Mouse (Mus musculus) neural tube, embryonic 15.5 days (tissue): Measurements from ENCODE around the gene Nsun4. TPM values are rescaled to one million over a fixed set of nuclear protein-coding genes. Genes with fewer than 3 reads are reported as not detected.
A peak's percentile ranks its signal among the peaks of the same experiment; 100 is the strongest.

ENCODE experiments used
- ATAC-seq: fragments of 200-750 bp; cut with Nextera tagmentation; 2 replicates; pipeline ENCODE4 v1.8.0; 2017; ENCODE audit warnings: mild to moderate bottlenecking, moderate TSS enrichment, moderate library complexity; ENCODE audit not compliant: low FRiP score
- H3K27ac ChIP-seq: fragments of 300-500 bp; sonication (generic); replicated peaks from 2 replicates; pipeline ENCODE4 v1.5.1; 2015; ENCODE audit warnings: mild to moderate bottlenecking, inconsistent platforms
- H3K27me3 ChIP-seq: fragments of 300-500 bp; sonication (generic); replicated peaks from 2 replicates; pipeline ENCODE4 v1.6.1; 2015; ENCODE audit warnings: inconsistent platforms
- H3K36me3 ChIP-seq: fragments of 300-500 bp; sonication (generic); 2 replicates; pipeline ENCODE4 v1.6.1; 2015; ENCODE audit warnings: inconsistent platforms
- H3K4me1 ChIP-seq: fragments of 300-500 bp; sonication (generic); 2 replicates; pipeline ENCODE4 v1.6.1; 2015; ENCODE audit warnings: inconsistent platforms
- H3K4me2 ChIP-seq: fragments of 300-500 bp; sonication (generic); 2 replicates; pipeline ENCODE4 v1.6.1; 2015; ENCODE audit warnings: inconsistent platforms, mild to moderate bottlenecking, moderate library complexity
- H3K4me3 ChIP-seq: fragments of 300-500 bp; sonication (generic); replicated peaks from 2 replicates; pipeline ENCODE4 v1.5.1; 2015; ENCODE audit warnings: mild to moderate bottlenecking, inconsistent platforms
- H3K9ac ChIP-seq: fragments of 300-500 bp; sonication (generic); replicated peaks from 2 replicates; pipeline ENCODE4 v1.6.1; 2015; ENCODE audit warnings: mild to moderate bottlenecking, inconsistent platforms
- H3K9me3 ChIP-seq: fragments of 300-500 bp; sonication (generic); replicated peaks from 2 replicates; pipeline ENCODE4 v1.6.1; 2016; ENCODE audit warnings: inconsistent platforms
- WGBS: fragments of 180-500 bp; shearing (Covaris S2); methylation state at CpG from one replicate; pipeline ENCODE4 v1.1.7; 2015; ENCODE audit warnings: mixed read lengths; 5-methylcytosine and 5-hydroxymethylcytosine counted together
- polyA plus RNA-seq: library from polyadenylated mRNA; unstranded; fragments of >200 nt; fragmentation: Nextera tagmentation; extraction: Ambion mirVana; gene quantifications from 2 replicates; pipeline ENCODE4 v1.2.1, GENCODE M21; 2015

The Nsun4 gene
- polyA plus RNA-seq, 1 experiment from 2014 or later: 13.5 TPM

GRCm38 (mm10) chr4:116000671-116001070 lies 53.0 kb downstream of the Nsun4 start:
- Histone ChIP-seq H3K36me3 (no peaks in the 10 kb centered on the region), H3K4me1 (no peaks in the 10 kb centered on the region), H3K27me3 (peaks cover 23% of the 10 kb centered on the region; the same call in 1 of the 2 replicates), H3K9ac (no peak overlapping the region), H3K4me3 (no peak overlapping the region), H3K27ac (no peak overlapping the region), H3K4me2 (no peak overlapping the region), H3K9me3 (no peaks in the 10 kb centered on the region)
- 60% methylated on average over 6 of the region's 6 CpGs for WGBS
- no peak for ATAC-seq

- Histone ChIP-seq H3K27me3 (peaks cover 3% of the 10 kb centered on the region; the same call in 1 of the 2 replicates), H3K9me3 (no peaks in the 10 kb centered on the region), H3K4me2 (no peak overlapping the region), H3K4me1 (no peaks in the 10 kb centered on the region), H3K36me3 (no peaks in the 10 kb centered on the region), H3K4me3 (no peak overlapping the region), H3K9ac (no peak overlapping the region), H3K27ac (no peak overlapping the region)
- WGBS: 87% methylated on average over 4 of the region's 4 CpGs
- no peak for ATAC-seq
These were observed 56.9 kb downstream of the Nsun4 start for GRCm38 (mm10) chr4:115996729-115997128.

GRCm38 (mm10) chr4:115995376-115995730 lies 58.3 kb downstream of the Nsun4 start:
- peaks cover under 1% of the 10 kb centered on the region; the same call in 1 of the 2 replicates for H3K27me3 ChIP-seq
- H3K9ac ChIP-seq: no peak overlapping the region
- no peak for ATAC-seq
- no peaks in the 10 kb centered on the region for H3K36me3 ChIP-seq
- H3K4me3 ChIP-seq: no peak overlapping the region
- H3K27ac ChIP-seq: no peak overlapping the region
- no peaks in the 10 kb centered on the region for H3K4me1 ChIP-seq
- 51% methylated on average over 2 of the region's 2 CpGs for WGBS
- H3K9me3 ChIP-seq: no peaks in the 10 kb centered on the region; the same call in 1 of the 2 replicates
- no peak overlapping the region for H3K4me2 ChIP-seq

GRCm38 (mm10) chr4:115994662-115995375 lies 58.9 kb downstream of the Nsun4 start:
- 77% methylated on average over 16 of the region's 16 CpGs for WGBS
- H3K9ac ChIP-seq: no peak overlapping the region

GRCm38 (mm10) chr4:115989382-115989781 lies 64.3 kb downstream of the Nsun4 start:
- no peaks in the 10 kb centered on the region; the same call in 1 of the 2 replicates for H3K9me3 ChIP-seq
- H3K36me3 ChIP-seq: no peaks in the 10 kb centered on the region
- no peak for ATAC-seq
- no peak overlapping the region for H3K4me3 ChIP-seq
- 78% methylated on average over 7 of the region's 7 CpGs for WGBS
- no peak overlapping the region for H3K27ac ChIP-seq
- H3K9ac ChIP-seq: no peak overlapping the region
- H3K4me1 ChIP-seq: no peaks in the 10 kb centered on the region
- peaks cover 30% of the 10 kb centered on the region for H3K27me3 ChIP-seq
- no peak overlapping the region for H3K4me2 ChIP-seq

More at GRCm38 (mm10) chr4:115994662-115995375, 58.9 kb downstream of the Nsun4 start:
- no peaks in the 10 kb centered on the region; the same call in 1 of the 2 replicates for H3K9me3 ChIP-seq
- H3K27me3 ChIP-seq: no peaks in the 10 kb centered on the region; the same call in 1 of the 2 replicates
- H3K36me3 ChIP-seq: no peaks in the 10 kb centered on the region
- H3K4me2 ChIP-seq: no peak overlapping the region
- no peak overlapping the region for H3K4me3 ChIP-seq
- no peak overlapping the region for H3K27ac ChIP-seq
- no peaks in the 10 kb centered on the region for H3K4me1 ChIP-seq
- ATAC-seq: peak; percentile 70; the same call in 1 of the 2 replicates

GRCm38 (mm10) chr4:115987858-115988530 lies 65.7 kb downstream of the Nsun4 start:
- Histone ChIP-seq H3K27me3 (peaks cover 43% of the 10 kb centered on the region), H3K4me3 (no peak overlapping the region), H3K27ac (no peak overlapping the region), H3K9me3 (no peaks in the 10 kb centered on the region; the same call in 1 of the 2 replicates), H3K9ac (no peak overlapping the region), H3K4me1 (0 out of 2 replicates have a peak, but pooled peaks cover 2% of the 10 kb centered on the region), H3K4me2 (no peak overlapping the region), H3K36me3 (no peaks in the 10 kb centered on the region)
- ATAC-seq: no peak
- WGBS: 81% methylated on average over 5 of the region's 5 CpGs

GRCm38 (mm10) chr4:115987436-115987835 lies 66.2 kb downstream of the Nsun4 start:
- Histone ChIP-seq H3K4me2 (no peak overlapping the region), H3K9ac (no peak overlapping the region), H3K27me3 (peaks cover 47% of the 10 kb centered on the region), H3K4me1 (0 out of 2 replicates have a peak, but pooled peaks cover 2% of the 10 kb centered on the region), H3K36me3 (no peaks in the 10 kb centered on the region), H3K9me3 (no peaks in the 10 kb centered on the region; the same call in 1 of the 2 replicates), H3K4me3 (no peak overlapping the region), H3K27ac (no peak overlapping the region)
- no peak for ATAC-seq
- WGBS: 83% methylated on average over 1 of the region's 1 CpGs

- H3K27ac ChIP-seq: no peak overlapping the region
- no peak for ATAC-seq
- peaks cover 6% of the 10 kb centered on the region; the same call in 1 of the 2 replicates for H3K4me1 ChIP-seq
- H3K9ac ChIP-seq: no peak overlapping the region
- H3K4me2 ChIP-seq: no peak overlapping the region
- H3K4me3 ChIP-seq: no peak overlapping the region
- peaks cover 67% of the 10 kb centered on the region for H3K27me3 ChIP-seq
- H3K36me3 ChIP-seq: no peaks in the 10 kb centered on the region
- WGBS: 38% methylated on average over 8 of the region's 8 CpGs
- H3K9me3 ChIP-seq: no peaks in the 10 kb centered on the region
These were observed 68.7 kb downstream of the Nsun4 start for GRCm38 (mm10) chr4:115984967-115985366.

- H3K27ac ChIP-seq: no peak overlapping the region
- WGBS: 2% methylated on average over 13 of the region's 13 CpGs
- peak overlapping the region; percentile 27; the same call in 1 of the 2 replicates for H3K4me2 ChIP-seq
- H3K9me3 ChIP-seq: no peaks in the 10 kb centered on the region
- ATAC-seq: peak; percentile 66; the same call in 1 of the 2 replicates
- no peak overlapping the region for H3K4me3 ChIP-seq
- H3K9ac ChIP-seq: no peak overlapping the region
- H3K4me1 ChIP-seq: peaks cover 13% of the 10 kb centered on the region
- peaks cover 74% of the 10 kb centered on the region for H3K27me3 ChIP-seq
- H3K36me3 ChIP-seq: no peaks in the 10 kb centered on the region
These were observed 69.6 kb downstream of the Nsun4 start for GRCm38 (mm10) chr4:115984111-115984510.

Other genes with a start within 250 kb of the Nsun4 start
- gene Mob3c, start 225.8 kb downstream of the Nsun4 start, polyA plus RNA-seq: 8.1 and 8.4 TPM in 2 replicates
- 25.3 and 30.3 TPM in 2 replicates for gene Mknk1, start 214.7 kb downstream of the Nsun4 start, polyA plus RNA-seq
- gene Kncn, start 169.5 kb downstream of the Nsun4 start, polyA plus RNA-seq: 0.12 and 0.19 TPM in 2 replicates
- 1.2 and 1.3 TPM in 2 replicates for gene 6430628N08Rik, start 163.2 kb downstream of the Nsun4 start, polyA plus RNA-seq
- 1.2 and 2.1 TPM in 2 replicates for gene Dmbx1, start 114.0 kb downstream of the Nsun4 start, polyA plus RNA-seq
- gene Faah, start 36.0 kb downstream of the Nsun4 start, polyA plus RNA-seq: 18.9 and 22.8 TPM in 2 replicates
- 499 and 535 TPM in 2 replicates for gene Uqcrh, start 21.2 kb upstream of the Nsun4 start, polyA plus RNA-seq
- 70.9 and 73.3 TPM in 2 replicates for gene Lrrc41, start 21.4 kb upstream of the Nsun4 start, polyA plus RNA-seq
- 5.6 and 11.5 TPM in 2 replicates for gene Rad54l, start 69.8 kb upstream of the Nsun4 start, polyA plus RNA-seq
- gene Pomgnt1, start 70.0 kb upstream of the Nsun4 start, polyA plus RNA-seq: 66.9 and 67.2 TPM in 2 replicates
- gene Lurap1, start 97.5 kb upstream of the Nsun4 start, polyA plus RNA-seq: 2.6 and 2.7 TPM in 2 replicates
- gene Tspan1, start 113.7 kb upstream of the Nsun4 start, polyA plus RNA-seq: 0.27 and 5.8 TPM in 2 replicates
- gene 1700042G07Rik, start 119.5 kb upstream of the Nsun4 start, polyA plus RNA-seq: not detected in 2 replicates
- not detected in 2 replicates for gene Gm49337, start 119.5 kb upstream of the Nsun4 start, polyA plus RNA-seq
- gene Pik3r3, start 167.7 kb upstream of the Nsun4 start, polyA plus RNA-seq: 43.1 and 52.6 TPM in 2 replicates